In the genomic region with DNA sequence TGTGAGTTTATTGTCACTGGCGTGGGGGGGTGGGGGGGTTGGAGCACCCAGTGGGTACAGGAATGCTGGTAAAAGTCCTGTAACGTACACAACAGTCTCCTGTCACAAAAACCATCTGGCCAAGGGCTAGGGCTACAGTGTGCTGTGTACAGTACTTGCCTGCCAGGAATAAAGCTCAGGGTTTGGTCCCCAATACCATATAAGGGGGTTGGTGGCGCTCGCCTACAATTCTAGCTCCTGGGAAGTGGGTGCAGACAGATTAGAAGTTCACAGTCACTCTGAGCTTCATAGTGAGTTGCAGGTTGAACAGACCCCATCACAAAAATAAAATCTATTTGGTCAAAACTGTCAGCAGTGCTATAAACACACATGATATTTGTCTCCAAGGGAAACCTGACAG, we compare ENCODE assay signal across 15 mouse cellular contexts. TPM values are rescaled to one million over a fixed set of nuclear protein-coding genes. Genes with fewer than 3 reads are reported as not detected.
DNase-seq lines count a peak whose midpoint lies in the region; ATAC-seq and TF ChIP-seq lines count a peak whose summit lies in the region.
"Had no signal": no experiment of that assay in that cellular context is flagged by ENCODE, and none has a peak within 500 bp of the region (broad histone marks: within the 10 kb centered on the region; RNA-seq: fewer than 3 reads in every experiment).

No protein-coding gene starts in this region.

- peaks cover 14% of the 10 kb centered on the region for H3K4me1 ChIP-seq in heart, embryonic 16.5 days (ENCODE audit: control insufficient read depth, insufficient read depth, low read length)
- H3K4me1 ChIP-seq in G1E (ENCODE audit: insufficient read depth, low read depth, low read length), result peaks cover 67% of the 10 kb centered on the region
- peaks cover 9% of the 10 kb centered on the region for H3K4me1 ChIP-seq in embryonic facial prominence, embryonic 13.5 days
- peaks cover 50 to 53% of the 10 kb centered on the region in 2 experiments for H3K4me1 ChIP-seq in liver, embryonic 14.5 days (replicated peaks; ENCODE audit: control insufficient read depth in 2 of 2, insufficient read depth in 2 of 2, low read length in 1 of 2)
- H3K4me1 ChIP-seq in neural tube, embryonic 15.5 days, result peaks cover 9% of the 10 kb centered on the region

- H3K9ac ChIP-seq in heart, embryonic 16.5 days (ENCODE audit: low read length), result no peak overlapping the region
- no peak overlapping the region for H3K9ac ChIP-seq in embryonic facial prominence, embryonic 13.5 days
- H3K9ac ChIP-seq in liver, embryonic 14.5 days (replicated peaks), result peak overlapping the region; percentile 96
- H3K9ac ChIP-seq in neural tube, embryonic 15.5 days (replicated peaks), result no peak overlapping the region
- H3K9ac ChIP-seq: midbrain, embryonic 15.5 days had no signal

- peak overlapping the region; percentile 4; the same call in 1 of the 2 replicates for H3K4me3 ChIP-seq in heart, embryonic 16.5 days (ENCODE audit: low read length)
- H3K4me3 ChIP-seq in G1E (ENCODE audit: low read depth, low read length), result peak overlapping the region; percentile 82
- H3K4me3 ChIP-seq in embryonic facial prominence, embryonic 13.5 days, result no peak overlapping the region
- H3K4me3 ChIP-seq in liver, embryonic 14.5 days (ENCODE audit: insufficient read depth in 1 of 2, low read depth in 2 of 2, low read length in 2 of 2), result peak overlapping the region; percentile 79 to 85
- no peak overlapping the region for H3K4me3 ChIP-seq in neural tube, embryonic 15.5 days (replicated peaks)
- H3K4me3 ChIP-seq: midbrain, embryonic 15.5 days had no signal

- WGBS in heart, embryonic 16.5 days, result 53% methylated on average over 4 of the region's 4 CpGs
- 73% methylated on average over 4 of the region's 4 CpGs for WGBS in embryonic facial prominence, embryonic 13.5 days
- WGBS in liver, embryonic 14.5 days (ENCODE audit: insufficient replicate concordance), result 42% methylated on average over 4 of the region's 4 CpGs
- 81% methylated on average over 4 of the region's 4 CpGs for WGBS in neural tube, embryonic 15.5 days

- peak overlapping the region; percentile 73 for H3K4me2 ChIP-seq in heart, embryonic 16.5 days (ENCODE audit: low read depth, low read length)
- peak overlapping the region; percentile 90 for H3K4me2 ChIP-seq in embryonic facial prominence, embryonic 13.5 days
- peak overlapping the region; percentile 77 for H3K4me2 ChIP-seq in liver, embryonic 14.5 days (ENCODE audit: low read depth)
- no peak overlapping the region for H3K4me2 ChIP-seq in neural tube, embryonic 15.5 days
- H3K4me2 ChIP-seq: midbrain, embryonic 15.5 days had no signal

- H3K36me3 ChIP-seq in heart, embryonic 16.5 days (ENCODE audit: control insufficient read depth, insufficient read depth), result no peaks in the 10 kb centered on the region
- H3K36me3 ChIP-seq in G1E (replicated peaks), result peaks cover 43% of the 10 kb centered on the region
- H3K36me3 ChIP-seq in embryonic facial prominence, embryonic 13.5 days, result no peaks in the 10 kb centered on the region
- H3K36me3 ChIP-seq in liver, embryonic 14.5 days (replicated peaks; ENCODE audit: control insufficient read depth, insufficient read depth, low read depth), result peaks cover 39% of the 10 kb centered on the region
- no peaks in the 10 kb centered on the region for H3K36me3 ChIP-seq in neural tube, embryonic 15.5 days
- H3K36me3 ChIP-seq: midbrain, embryonic 15.5 days had no signal

- intact Hi-C loops in heart, postnatal 14 days (cut with DNase I), result no loop called here

- no peak for DNase-seq in heart, postnatal 14 days
- no peak for DNase-seq in G1E (ENCODE audit: low spot score)
- DNase-seq in liver, embryonic 14.5 days (ENCODE audit: low read depth in 3 of 3, low spot score in 3 of 3), result no peak
- no peak for DNase-seq in right cerebral cortex, postnatal 10 days (ENCODE audit: low spot score in 2 of 2)
- DNase-seq: cerebellum, adult 11-12 months; gastrocnemius, postnatal 25 days; lung, postnatal 10 days; thymus, postnatal 25 days had no signal

- H3K27ac ChIP-seq in heart, embryonic 16.5 days (ENCODE audit: low read length), result 0 out of 2 replicates have a peak overlapping the region, but pooled peaks have one; percentile 4
- no peak overlapping the region for H3K27ac ChIP-seq in embryonic facial prominence, embryonic 13.5 days
- peak overlapping the region; percentile 74 for H3K27ac ChIP-seq in liver, embryonic 14.5 days
- H3K27ac ChIP-seq in neural tube, embryonic 15.5 days (replicated peaks), result no peak overlapping the region
- H3K27ac ChIP-seq: hindbrain, postnatal 0 days; midbrain, embryonic 15.5 days had no signal

- H3K9me3 ChIP-seq in heart, embryonic 16.5 days (replicated peaks; ENCODE audit: control insufficient read depth, low read length), result no peaks in the 10 kb centered on the region
- no peaks in the 10 kb centered on the region for H3K9me3 ChIP-seq in G1E (replicated peaks)
- no peaks in the 10 kb centered on the region for H3K9me3 ChIP-seq in embryonic facial prominence, embryonic 13.5 days
- H3K9me3 ChIP-seq in liver, embryonic 14.5 days (ENCODE audit: control insufficient read depth, low read length), result no peaks in the 10 kb centered on the region
- H3K9me3 ChIP-seq in neural tube, embryonic 15.5 days (replicated peaks), result no peaks in the 10 kb centered on the region
- H3K9me3 ChIP-seq: midbrain, embryonic 15.5 days had no signal

- H3K27me3 ChIP-seq in heart, embryonic 16.5 days (ENCODE audit: control insufficient read depth, insufficient read depth, low read length), result no peaks in the 10 kb centered on the region; the same call in 1 of the 2 replicates
- no peaks in the 10 kb centered on the region for H3K27me3 ChIP-seq in G1E (ENCODE audit: insufficient read depth, low read length)
- peaks cover 33% of the 10 kb centered on the region for H3K27me3 ChIP-seq in embryonic facial prominence, embryonic 13.5 days
- no peaks in the 10 kb centered on the region for H3K27me3 ChIP-seq in liver, embryonic 14.5 days (ENCODE audit: control insufficient read depth, insufficient read depth, low read length)
- H3K27me3 ChIP-seq in neural tube, embryonic 15.5 days (replicated peaks), result peaks cover 27% of the 10 kb centered on the region
- H3K27me3 ChIP-seq: CH12.LX, Patski had no signal

- TF ChIP-seq CTCF in G1E (IDR thresholded peaks at IDR 0.05; ENCODE audit: low read depth, low read length), result no peak
- TF ChIP-seq CTCF in liver, embryonic 14.5 days (IDR thresholded peaks at IDR 0.05; ENCODE audit: low read depth), result 0 out of 2 replicates have a peak, but pooled peaks have one; percentile 25

- no peak for ATAC-seq in heart, embryonic 16.5 days (replicated peaks; ENCODE audit: extremely low read depth, insufficient read depth, low FRiP score)
- no peak for ATAC-seq in G1E (ENCODE audit: extremely low read depth, insufficient number of reproducible peaks, low FRiP score, poor library complexity, severe bottlenecking)
- no peak for ATAC-seq in embryonic facial prominence, embryonic 13.5 days (ENCODE audit: insufficient number of reproducible peaks, insufficient read depth, low FRiP score, low TSS enrichment, low read depth)
- peak; percentile 46 for ATAC-seq in liver, embryonic 14.5 days (ENCODE audit: insufficient read depth)
- no peak for ATAC-seq in neural tube, embryonic 15.5 days (ENCODE audit: low FRiP score)
- ATAC-seq: hindbrain, postnatal 0 days; midbrain, embryonic 15.5 days; Patski had no signal

- no peak for TF ChIP-seq EP300 in liver, embryonic 14.5 days (IDR thresholded peaks at IDR 0.05; ENCODE audit: low read depth)

RNA-seq across cellular contexts. Expression of a gene that starts 18.3 kb away (rescaled TPM):
- 6.0 and 6.2 TPM in 2 replicates for polyA plus RNA-seq in heart, embryonic 16.5 days (2015; fragmentation: Nextera tagmentation; extraction: Ambion mirVana)
- total RNA-seq in heart, postnatal 14 days (2021), result 10 to 100 TPM; 14.2 to 14.4 TPM
- 182 and 209 TPM in 2 replicates for total RNA-seq in G1E (2014; fragmentation: Nextera tagmentation)
- total RNA-seq in G1E (2017), result 153 and 176 TPM in 2 replicates
- polyA plus RNA-seq in G1E (2012), result 1.9 and 2.8 TPM in 2 replicates
- 3.8 and 3.9 TPM in 2 replicates for polyA plus RNA-seq in embryonic facial prominence, embryonic 13.5 days (2015; fragmentation: Nextera tagmentation; extraction: Ambion mirVana)
- 11.9 and 14.6 TPM in 2 replicates for polyA plus RNA-seq in liver, embryonic 14.5 days (2012; rRNA removed)
- 25.1 and 26.0 TPM in 2 replicates for polyA plus RNA-seq in liver, embryonic 14.5 days (2014; fragmentation: Nextera tagmentation; extraction: Ambion mirVana)
- polyA plus RNA-seq in neural tube, embryonic 15.5 days (2015; fragmentation: Nextera tagmentation; extraction: Ambion mirVana), result 0.74 and 1.4 TPM in 2 replicates

RNA-seq across cellular contexts. Expression of a gene that starts 39.5 kb away (rescaled TPM):
- polyA plus RNA-seq in heart, embryonic 16.5 days (2015; fragmentation: Nextera tagmentation; extraction: Ambion mirVana), result 68.8 and 68.9 TPM in 2 replicates
- total RNA-seq in heart, postnatal 14 days (2021), result 10 to 100 TPM; 56.9 to 59.7 TPM
- total RNA-seq in G1E (2014; fragmentation: Nextera tagmentation), result 112 and 154 TPM in 2 replicates
- total RNA-seq in G1E (2017), result 46.9 TPM in 2 replicates
- 36.2 and 46.2 TPM in 2 replicates for polyA plus RNA-seq in G1E (2012)
- polyA plus RNA-seq in embryonic facial prominence, embryonic 13.5 days (2015; fragmentation: Nextera tagmentation; extraction: Ambion mirVana), result 87.2 and 88.0 TPM in 2 replicates
- 19.8 and 26.2 TPM in 2 replicates for polyA plus RNA-seq in liver, embryonic 14.5 days (2012; rRNA removed)
- polyA plus RNA-seq in liver, embryonic 14.5 days (2014; fragmentation: Nextera tagmentation; extraction: Ambion mirVana), result 47.4 and 53.3 TPM in 2 replicates
- 91.7 and 97.4 TPM in 2 replicates for polyA plus RNA-seq in neural tube, embryonic 15.5 days (2015; fragmentation: Nextera tagmentation; extraction: Ambion mirVana)

Comparison
In these comparisons a context has a peak if more than half of its experiments do, and no peak if none do; other contexts are left out.
1. H3K27ac ChIP-seq: peak in heart, embryonic 16.5 days (single experiment) and liver, embryonic 14.5 days (single experiment); none in embryonic facial prominence, embryonic 13.5 days (single experiment) and neural tube, embryonic 15.5 days (single experiment).
2. H3K4me3 ChIP-seq: peak in heart, embryonic 16.5 days (single experiment), G1E (single experiment) and liver, embryonic 14.5 days (2 of 2); none in embryonic facial prominence, embryonic 13.5 days (single experiment) and neural tube, embryonic 15.5 days (single experiment).